Mouse (Mus musculus) T-helper 17 cell (primary cell): ENCODE measurements at regions not wholly inside any gene's neighbourhood (a gene's known extent, or its start where the extent isn't known, plus 50 kb on each side); places are given as distances from the start of the nearest gene placed in this dataset.
"Not testable (repeated sequence)": the region's sequence is repeated elsewhere in the genome, so short reads cannot be mapped to it uniquely, and the experiment has no call there.

Source experiments
- in situ Hi-C, 2 experiments: fragments of 300-600 bp; cut with MboI, MseI; formaldehyde crosslinking; loops; 1 replicate in 1 of 2; 2 replicates in 1 of 2; pipeline ENCODE4 v1.15.1; 2025; ENCODE audit warnings: high pct_unique_total_duplicates in 2 of 2

DNA sequence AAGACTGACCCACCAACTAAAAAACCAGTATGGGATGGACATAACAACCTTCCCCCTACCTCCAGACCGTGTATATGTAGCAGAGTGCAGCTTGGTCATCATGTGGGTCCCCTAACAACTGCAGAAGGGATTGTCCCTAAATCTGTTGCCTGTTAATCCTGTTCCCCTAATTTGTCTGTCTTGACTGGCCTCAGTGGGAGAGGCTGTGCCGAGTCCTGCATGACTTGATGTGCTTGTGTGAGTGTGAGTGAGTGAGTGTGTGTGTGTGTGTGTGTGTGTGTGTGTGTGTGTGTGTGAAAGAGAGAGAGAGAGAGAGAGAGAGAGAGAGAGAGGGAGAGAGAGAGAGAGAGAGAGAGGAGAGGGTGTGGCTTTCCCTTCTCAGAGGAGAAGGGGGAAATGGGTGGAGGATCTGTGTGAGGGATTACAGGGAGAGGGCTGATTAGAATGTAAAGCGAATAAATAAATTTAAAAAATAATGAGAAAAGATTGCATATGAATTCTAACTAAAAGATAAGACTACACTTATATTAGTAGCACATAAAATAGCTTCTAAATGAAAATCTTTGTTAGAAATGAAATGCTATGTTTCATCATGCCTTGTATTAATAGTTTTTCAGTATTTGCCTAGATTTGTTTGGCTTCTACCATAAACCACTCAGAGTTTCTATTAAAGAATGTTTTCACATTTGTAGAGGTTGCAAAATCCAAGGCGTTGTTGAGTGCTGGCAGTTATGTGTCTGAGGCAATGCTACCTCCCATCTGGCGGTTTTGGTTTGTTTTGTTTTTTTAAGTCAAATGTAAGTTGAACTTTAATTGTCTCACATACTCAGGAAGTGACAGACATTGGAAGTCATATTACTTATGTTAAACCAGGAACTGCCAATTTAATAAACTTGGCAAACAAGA lies 740.9 kb downstream of the Abca13 start:
- in situ Hi-C loops = no loop called here

DNA sequence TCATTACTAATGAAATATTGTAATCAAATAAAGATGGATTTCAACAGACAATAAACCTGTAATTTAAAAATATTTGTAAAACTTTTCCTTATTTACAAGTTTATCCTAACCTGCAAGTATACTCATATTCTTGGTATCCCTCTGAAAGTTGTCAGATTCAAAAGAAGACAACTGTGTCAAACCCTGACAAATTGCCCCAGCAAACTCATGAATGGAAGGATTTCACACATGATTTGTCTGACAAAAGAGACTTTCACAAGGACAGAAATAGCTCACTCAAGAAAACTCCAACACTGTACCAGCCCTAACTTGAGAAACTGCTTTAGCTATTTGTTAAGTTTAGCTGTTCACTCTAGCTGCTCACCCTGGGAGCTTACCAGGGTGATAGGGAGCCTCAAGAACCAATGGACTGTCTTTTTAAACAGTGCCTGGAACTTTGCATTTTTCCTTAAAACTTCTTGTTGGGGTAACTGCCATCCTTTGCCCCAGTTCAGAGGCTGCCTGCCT lies 771.0 kb downstream of the Abca13 start:
- in situ Hi-C loops = no loop called here

DNA sequence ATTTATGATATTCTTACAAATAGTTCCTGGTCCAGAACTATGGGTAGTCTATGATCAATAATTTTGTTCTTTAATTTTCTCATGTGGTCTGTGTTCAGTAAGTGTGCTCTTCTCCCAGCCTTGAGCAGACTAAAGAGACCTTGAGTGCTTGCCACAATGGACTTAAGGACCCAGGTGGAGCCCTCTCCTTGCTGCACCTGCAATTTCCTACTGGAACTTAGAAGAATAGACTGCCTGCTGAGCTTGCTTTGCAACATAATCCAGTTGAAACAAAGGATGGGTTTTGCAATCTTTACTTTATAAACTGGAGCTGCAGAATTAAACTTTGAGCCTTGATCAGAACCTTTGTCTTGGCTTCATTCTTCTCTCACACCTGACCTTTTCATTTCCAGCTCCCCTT lies 791.2 kb downstream of the Abca13 start:
- in situ Hi-C loops = no loop called here

- in situ Hi-C loops = no loop called here
These were observed 802.9 kb downstream of the Abca13 start for GRCm38 (mm10) chr11:9994601-9995166.

- in situ Hi-C loops = no loop called here
These were observed 803.6 kb downstream of the Abca13 start for GRCm38 (mm10) chr11:9995356-9995755.

DNA sequence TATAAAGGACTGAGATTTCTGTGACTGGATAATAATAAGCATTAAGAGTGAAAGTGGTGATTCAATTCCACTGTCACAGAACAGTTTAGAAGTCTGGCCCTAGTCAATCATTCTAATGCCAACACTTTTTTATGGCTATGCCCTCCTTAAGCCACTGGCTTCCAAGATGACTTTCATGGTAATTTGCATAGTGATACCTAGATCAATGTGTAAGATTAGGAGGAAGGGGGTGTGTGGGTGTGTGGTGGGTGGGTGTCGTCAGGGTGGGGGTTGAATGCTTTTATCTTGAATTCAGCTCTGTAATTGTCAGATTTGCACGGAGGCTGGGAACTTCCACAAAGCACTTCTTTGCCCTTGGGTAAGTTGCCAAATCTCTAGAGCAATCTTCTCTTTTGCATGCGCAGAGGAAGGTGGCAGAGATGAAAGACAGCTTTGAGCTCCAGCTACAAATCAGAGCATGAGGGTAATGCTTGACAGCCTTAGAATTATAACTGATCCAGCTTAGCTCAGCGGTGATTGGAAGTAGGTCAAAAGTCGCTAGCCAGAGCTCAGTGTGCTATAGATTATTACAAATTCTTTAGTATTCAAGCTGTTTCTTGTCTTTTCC lies 805.9 kb downstream of the Abca13 start:
- in situ Hi-C loops = no loop called here

- in situ Hi-C loops = no loop called here
These were observed 810.4 kb downstream of the Abca13 start for GRCm38 (mm10) chr11:10002170-10002569.

- in situ Hi-C loops = no loop called here
These were observed 815.1 kb downstream of the Abca13 start for GRCm38 (mm10) chr11:10006881-10007280.

DNA sequence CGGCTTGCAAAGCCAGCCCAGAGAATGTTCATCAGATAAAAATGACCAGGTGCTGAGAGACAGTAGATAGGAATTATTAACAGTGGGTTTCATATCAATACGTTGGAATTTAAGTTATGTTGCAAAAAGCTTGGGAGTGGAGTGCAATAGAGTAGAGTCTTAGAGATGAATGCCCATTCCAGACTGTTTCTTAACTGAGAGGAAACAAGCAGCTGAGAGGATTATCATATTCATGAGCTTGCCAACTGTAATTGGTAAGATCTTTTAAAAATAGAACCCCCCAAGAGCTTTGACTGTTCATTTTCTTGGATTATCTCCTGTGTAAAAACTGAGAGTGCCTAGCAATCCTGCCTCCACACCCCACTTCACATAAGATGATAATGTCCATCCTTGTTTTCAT lies 854.9 kb downstream of the Abca13 start:
- in situ Hi-C loops = no loop called here

- in situ Hi-C loops = loop anchor here in 1 of 2 experiments (10.0 kb wide), 1 partner anchor 1747 kb away; no protein-coding TSS in a partner anchor
These were observed 860.0 kb downstream of the Abca13 start for GRCm38 (mm10) chr11:10051584-10052210.

- in situ Hi-C loops = no loop called here
These were observed 880.1 kb downstream of the Abca13 start for GRCm38 (mm10) chr11:10071881-10072280.

GRCm38 (mm10) chr11:10087939-10088338 lies 896.2 kb downstream of the Abca13 start:
- in situ Hi-C loops = no loop called here

DNA sequence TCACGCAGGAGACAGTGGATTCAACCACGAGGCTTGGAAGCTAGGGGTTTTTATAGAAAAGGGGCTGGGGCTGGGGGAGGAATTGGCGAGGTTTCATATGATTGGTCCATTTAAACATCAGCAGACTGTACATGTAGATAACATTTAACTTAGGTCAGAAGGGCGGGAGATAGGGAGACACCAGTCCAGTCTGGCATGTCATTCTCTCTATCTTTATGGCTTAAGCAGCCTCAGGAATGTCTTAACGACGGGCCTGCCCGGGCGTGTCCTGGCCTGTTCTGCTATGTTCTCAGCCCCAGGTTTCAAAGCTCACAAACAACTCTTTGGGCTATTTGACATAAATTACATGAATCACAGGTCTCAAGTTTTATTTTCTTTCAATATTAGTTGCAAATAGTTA lies 910.6 kb downstream of the Abca13 start:
- in situ Hi-C loops = not testable (repeated sequence)

- in situ Hi-C loops = no loop called here
These were observed 913.3 kb downstream of the Abca13 start for GRCm38 (mm10) chr11:10105077-10105476.

DNA sequence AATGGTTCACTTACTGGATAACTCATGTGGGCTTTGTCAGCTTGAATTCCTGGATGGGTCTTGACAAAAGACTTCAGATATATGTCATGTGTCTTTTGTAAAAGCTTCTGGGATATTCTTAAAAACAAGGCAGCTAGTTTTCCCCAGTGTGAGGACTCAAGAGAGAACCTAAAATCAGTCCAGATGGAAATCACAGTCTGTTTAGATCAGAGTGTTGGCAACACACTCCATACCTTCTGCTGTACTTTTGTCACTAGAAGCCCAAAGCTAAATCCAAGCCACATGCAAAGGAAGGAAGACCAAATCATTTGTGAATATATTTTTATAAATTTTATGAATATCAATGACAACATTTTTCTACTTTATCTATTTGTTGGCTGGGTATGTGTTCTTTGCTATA lies 950.4 kb downstream of the Abca13 start:
- in situ Hi-C loops = no loop called here

DNA sequence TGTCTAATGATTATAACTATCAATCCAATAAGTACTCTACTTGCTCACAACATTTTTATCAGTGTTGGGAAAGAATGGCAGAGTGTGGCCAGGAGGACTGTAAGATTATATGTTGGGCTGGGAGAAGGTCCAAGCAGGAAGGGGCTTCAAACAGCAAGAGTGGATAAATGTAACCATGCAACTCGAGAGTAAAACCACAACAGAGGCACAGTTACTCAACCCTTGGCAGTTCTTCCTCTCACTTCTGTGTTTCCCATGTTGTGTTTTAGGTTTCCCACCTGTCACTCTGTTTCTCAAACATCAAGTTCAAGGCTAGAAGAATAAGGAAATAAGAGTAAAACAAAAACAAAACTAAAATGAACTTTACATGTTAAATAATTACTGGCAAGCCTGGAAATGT lies 957.4 kb downstream of the Abca13 start:
- in situ Hi-C loops = no loop called here

DNA sequence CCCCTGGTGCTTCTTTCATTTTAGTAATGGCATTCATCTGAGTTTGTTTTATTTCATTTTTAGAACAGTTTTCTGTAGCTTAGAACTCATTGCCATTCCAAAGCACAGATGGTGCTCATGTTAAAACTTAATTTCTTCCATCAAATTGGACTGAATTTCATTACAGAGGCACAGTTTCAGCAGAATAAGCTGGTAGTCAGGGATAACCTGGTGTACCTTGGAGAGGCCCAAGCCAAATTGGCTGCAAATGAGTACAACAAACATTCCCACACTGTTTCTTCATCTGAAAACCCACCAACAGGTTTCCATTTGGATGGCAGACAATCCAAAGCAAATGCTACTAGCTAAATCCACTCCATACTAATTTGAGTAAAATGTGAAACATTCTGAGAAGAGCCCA lies 960.2 kb upstream of the Vwc2 start:
- in situ Hi-C loops = no loop called here

GRCm38 (mm10) chr11:10193738-10194137 lies 920.3 kb upstream of the Vwc2 start:
- in situ Hi-C loops = no loop called here

GRCm38 (mm10) chr11:10194774-10195173 lies 919.2 kb upstream of the Vwc2 start:
- in situ Hi-C loops = no loop called here

DNA sequence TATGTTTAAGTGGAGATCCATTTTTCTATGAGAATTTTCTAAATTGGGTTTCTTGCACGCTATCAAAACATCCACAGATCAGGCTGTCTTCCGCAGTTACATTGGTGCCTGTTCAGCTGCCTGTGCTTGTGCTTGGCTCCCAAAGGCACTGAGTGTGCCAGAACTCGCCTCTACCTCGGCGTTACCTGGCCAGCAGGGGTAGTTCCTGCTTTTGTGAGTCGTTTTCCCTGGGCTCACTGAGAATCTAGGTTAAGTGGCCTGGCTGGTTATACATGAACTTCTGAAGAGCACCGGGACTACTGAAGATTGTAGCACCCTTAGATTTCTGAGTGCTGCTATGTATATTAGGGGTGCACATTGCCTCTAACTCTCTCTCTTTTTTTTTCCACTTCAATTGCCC lies 913.0 kb upstream of the Vwc2 start:
- in situ Hi-C loops = no loop called here

DNA sequence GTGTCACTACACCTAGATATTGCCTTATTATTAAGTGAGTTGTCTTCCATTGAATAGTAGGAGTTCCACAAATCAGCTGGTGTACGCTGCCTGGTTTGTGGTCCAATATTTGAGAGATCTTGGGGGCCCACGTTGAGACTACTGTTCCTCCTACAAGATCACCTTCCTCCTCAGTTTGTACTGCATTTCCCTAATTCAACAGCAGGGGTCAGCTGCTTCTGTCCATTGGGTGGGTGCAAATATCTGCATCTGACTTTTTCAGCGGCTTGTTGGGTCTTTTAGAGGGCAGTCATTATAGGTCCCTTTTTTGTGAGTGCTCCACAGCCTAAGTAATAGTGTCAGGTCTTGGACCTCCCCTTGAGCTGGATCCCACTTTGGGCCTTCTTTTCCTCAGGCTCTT lies 908.8 kb upstream of the Vwc2 start:
- in situ Hi-C loops = no loop called here
